ENCODE assay signal across 25 mouse cellular contexts in genomic region chr9:22593032-22593431, GRCm38 (mm10).
"Had no signal": no experiment of that assay in that cellular context is flagged by ENCODE, and none has a peak within 500 bp of the region (broad histone marks: within the 10 kb centered on the region; RNA-seq: fewer than 3 reads in every experiment).

No protein-coding gene starts in this region.

- H3K4me2 ChIP-seq: kidney, embryonic 15.5 days; limb, embryonic 13.5 days; liver, embryonic 12.5 days; liver, embryonic 15.5 days; lung, embryonic 15.5 days; midbrain, embryonic 13.5 days; neural tube, embryonic 13.5 days; stomach, embryonic 15.5 days had no signal

- H3K4me1 ChIP-seq: kidney, embryonic 15.5 days; limb, embryonic 10.5 days; limb, embryonic 13.5 days; liver, embryonic 12.5 days; liver, embryonic 15.5 days; lung, embryonic 15.5 days; megakaryocyte, embryonic 14.5 days; midbrain, embryonic 13.5 days; neural tube, embryonic 13.5 days; stomach, embryonic 15.5 days had no signal

- DNase-seq: kidney, adult 8-10 months; kidney, postnatal 14 days; layer of hippocampus, adult 9-11 months; layer of hippocampus, postnatal 36 days; liver; lung, adult 18-20 months; lung, postnatal 10 days; lung, postnatal 36 days; retina, postnatal 1 day; right cerebral cortex, postnatal 25 days; spleen, adult 18-20 months had no signal

- H3K9ac ChIP-seq: kidney, embryonic 15.5 days; limb, embryonic 13.5 days; liver, embryonic 12.5 days; liver, embryonic 15.5 days; lung, embryonic 15.5 days; midbrain, embryonic 13.5 days; neural tube, embryonic 13.5 days; stomach, embryonic 15.5 days had no signal

- H3K27me3 ChIP-seq: kidney, embryonic 15.5 days; limb, embryonic 13.5 days; liver, embryonic 12.5 days; liver, embryonic 15.5 days; lung, embryonic 15.5 days; megakaryocyte, embryonic 14.5 days; midbrain, embryonic 13.5 days; neural tube, embryonic 13.5 days; stomach, embryonic 15.5 days had no signal

- H3K9me3 ChIP-seq: kidney, embryonic 15.5 days; limb, embryonic 10.5 days; liver, embryonic 12.5 days; liver, embryonic 15.5 days; lung, embryonic 15.5 days; megakaryocyte, embryonic 14.5 days; neural tube, embryonic 13.5 days; stomach, embryonic 15.5 days had no signal

- H3K36me3 ChIP-seq: kidney, embryonic 15.5 days; limb, embryonic 10.5 days; limb, embryonic 13.5 days; liver, embryonic 12.5 days; liver, embryonic 15.5 days; lung, embryonic 15.5 days; midbrain, embryonic 10.5 days; midbrain, embryonic 13.5 days; neural tube, embryonic 13.5 days; stomach, embryonic 15.5 days had no signal

- ATAC-seq: intestine, postnatal 0 days; liver, embryonic 12.5 days; midbrain, embryonic 13.5 days; midbrain, embryonic 16.5 days had no signal

- H3K4me3 ChIP-seq: kidney, embryonic 15.5 days; limb, embryonic 10.5 days; limb, embryonic 13.5 days; liver, embryonic 12.5 days; liver, embryonic 15.5 days; lung, embryonic 15.5 days; megakaryocyte, embryonic 14.5 days; midbrain, embryonic 10.5 days; midbrain, embryonic 13.5 days; myocyte; neural tube, embryonic 13.5 days; stomach, embryonic 15.5 days had no signal

- H3K27ac ChIP-seq: kidney, embryonic 15.5 days; limb, embryonic 10.5 days; limb, embryonic 13.5 days; liver, embryonic 12.5 days; liver, embryonic 15.5 days; lung, embryonic 15.5 days; midbrain, embryonic 10.5 days; midbrain, embryonic 13.5 days; neural tube, embryonic 13.5 days; stomach, embryonic 15.5 days had no signal
